Mouse (Mus musculus): Measurements from ENCODE around the gene Sult1a1. TPM values are rescaled to one million over a fixed set of nuclear protein-coding genes. Genes with fewer than 3 reads are reported as not detected.

The Sult1a1 gene
- polyA plus RNA-seq (2012; rRNA removed): 8.5 and 9.5 TPM in 2 replicates

GRCm38 (mm10) chr7:126676207-126676606 lies at the start of gene Sult1a1:
Gene Sult1a1 (minus strand): TSS chr7:126676432.

GRCm38 (mm10) chr7:126707442-126708174 lies 31.4 kb upstream of the Sult1a1 start, which contains the start of gene Coro1a:
Gene Coro1a (minus strand): TSS chr7:126707787.

GRCm38 (mm10) chr7:126695631-126696207 lies 19.5 kb upstream of the Sult1a1 start, which contains the start of gene Slx1b:
Gene Slx1b (minus strand): TSS chr7:126695784.

GRCm38 (mm10) chr7:126695210-126695611 lies 19.0 kb upstream of the Sult1a1 start, which contains the start of gene Bola2:
Gene Bola2 (plus strand): TSS chr7:126695401.

GRCm38 (mm10) chr7:126649231-126650051 lies 26.8 kb downstream of the Sult1a1 start, which contains the start of gene Sgf29:
Gene Sgf29 (plus strand): TSS chr7:126649309.

GRCm38 (mm10) chr7:126630824-126631518 lies 45.3 kb downstream of the Sult1a1 start, which contains the start of gene Nupr1:
Gene Nupr1 (minus strand): TSS chr7:126630861.

Other genes starting within 250 kb of the Sult1a1 start
- gene Rabep2, start 247.7 kb downstream of the Sult1a1 start, polyA plus RNA-seq (2012; rRNA removed): 26.3 and 27.6 TPM in 2 replicates
- 0.10 and 20.6 TPM in 2 replicates for gene Atp2a1, start 213.3 kb downstream of the Sult1a1 start, polyA plus RNA-seq (2012; rRNA removed)
- 72.7 and 73.4 TPM in 2 replicates for gene Sh2b1, start 201.0 kb downstream of the Sult1a1 start, polyA plus RNA-seq (2012; rRNA removed)
- gene Tufm, start 189.1 kb downstream of the Sult1a1 start, polyA plus RNA-seq (2012; rRNA removed): 107 and 112 TPM in 2 replicates
- 132 and 161 TPM in 2 replicates for gene Atxn2l, start 173.0 kb downstream of the Sult1a1 start, polyA plus RNA-seq (2012; rRNA removed)
- gene Eif3c, start 110.0 kb downstream of the Sult1a1 start, polyA plus RNA-seq (2012; rRNA removed): 114 and 117 TPM in 2 replicates
- gene Apobr, start 91.5 kb downstream of the Sult1a1 start, polyA plus RNA-seq (2012; rRNA removed): 0.27 and 0.32 TPM in 2 replicates
- gene Cln3, start 90.6 kb downstream of the Sult1a1 start, polyA plus RNA-seq (2012; rRNA removed): 51.0 and 53.4 TPM in 2 replicates
- gene Il27, start 81.5 kb downstream of the Sult1a1 start, polyA plus RNA-seq (2012; rRNA removed): not detected in 2 replicates
- 10.0 and 10.4 TPM in 2 replicates for gene Nupr1, start 45.6 kb downstream of the Sult1a1 start, polyA plus RNA-seq (2012; rRNA removed)
- gene Sgf29, start 27.1 kb downstream of the Sult1a1 start, polyA plus RNA-seq (2012; rRNA removed): 50.4 and 55.7 TPM in 2 replicates
- 51.8 and 60.8 TPM in 2 replicates for gene Bola2, start 19.0 kb upstream of the Sult1a1 start, polyA plus RNA-seq (2012; rRNA removed)
- gene Slx1b, start 19.4 kb upstream of the Sult1a1 start, polyA plus RNA-seq (2012; rRNA removed): 41.3 and 45.8 TPM in 2 replicates
- 136 and 144 TPM in 2 replicates for gene Coro1a, start 31.4 kb upstream of the Sult1a1 start, polyA plus RNA-seq (2012; rRNA removed)
- gene Mapk3, start 83.2 kb upstream of the Sult1a1 start, polyA plus RNA-seq (2012; rRNA removed): 247 and 263 TPM in 2 replicates
- 7.9 TPM in 2 replicates for gene Gdpd3, start 89.9 kb upstream of the Sult1a1 start, polyA plus RNA-seq (2012; rRNA removed)
- 211 and 214 TPM in 2 replicates for gene Ypel3, start 100.5 kb upstream of the Sult1a1 start, polyA plus RNA-seq (2012; rRNA removed)
- gene Tbx6, start 105.1 kb upstream of the Sult1a1 start, polyA plus RNA-seq (2012; rRNA removed): 1.3 TPM in 2 replicates
- 155 and 157 TPM in 2 replicates for gene Ppp4c, start 116.1 kb upstream of the Sult1a1 start, polyA plus RNA-seq (2012; rRNA removed)
- 147 and 196 TPM in 2 replicates for gene Fam57b, start 121.2 kb upstream of the Sult1a1 start, polyA plus RNA-seq (2012; rRNA removed)
- not detected in 2 replicates for gene 4930451I11Rik, start 155.2 kb upstream of the Sult1a1 start, polyA plus RNA-seq (2012; rRNA removed)
- gene Doc2a, start 171.0 kb upstream of the Sult1a1 start, polyA plus RNA-seq (2012; rRNA removed): 41.2 and 42.6 TPM in 2 replicates
- 61.5 and 63.2 TPM in 2 replicates for gene Hirip3, start 185.5 kb upstream of the Sult1a1 start, polyA plus RNA-seq (2012; rRNA removed)
- gene Ino80e, start 185.9 kb upstream of the Sult1a1 start, polyA plus RNA-seq (2012; rRNA removed): 79.7 and 83.9 TPM in 2 replicates
- gene Taok2, start 208.3 kb upstream of the Sult1a1 start, polyA plus RNA-seq (2012; rRNA removed): 99.8 and 102 TPM in 2 replicates
- 31.6 and 32.1 TPM in 2 replicates for gene Tmem219, start 246.5 kb upstream of the Sult1a1 start, polyA plus RNA-seq (2012; rRNA removed)